Comparison of ENCODE assay signal across 23 mouse cellular contexts in the genomic region with DNA sequence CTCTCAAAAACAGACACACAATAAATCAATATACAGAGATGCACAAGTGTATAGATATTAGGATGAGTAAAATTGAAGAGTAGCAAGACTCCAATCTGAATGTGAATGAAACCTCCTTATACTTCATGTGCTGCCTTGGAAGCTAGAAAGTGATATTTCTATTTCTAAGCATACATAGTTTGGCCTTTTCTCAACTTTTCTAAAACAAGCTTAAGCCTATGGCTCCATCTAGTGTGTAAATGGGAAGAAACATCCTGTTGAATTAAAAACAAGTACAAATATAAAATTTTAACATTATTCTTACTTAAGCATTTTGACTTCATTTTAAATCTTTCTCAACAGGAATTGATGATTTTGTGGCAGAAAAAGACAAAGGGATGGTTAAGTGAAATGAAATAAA. TPM values are rescaled to one million over a fixed set of nuclear protein-coding genes. Genes with fewer than 3 reads are reported as not detected.
DNase-seq lines count a peak whose midpoint lies in the region; ATAC-seq and TF ChIP-seq lines count a peak whose summit lies in the region.
"Had no signal": no experiment of that assay in that cellular context is flagged by ENCODE, and none has a peak within 500 bp of the region (broad histone marks: within the 10 kb centered on the region; RNA-seq: fewer than 3 reads in every experiment).

No protein-coding gene starts in this region.

- no peak for TF ChIP-seq EP300 in MEL (IDR thresholded peaks at IDR 0.05; ENCODE audit: low read depth in 1 of 2, low read length in 2 of 2)

- no peaks in the 10 kb centered on the region for H3K79me2 ChIP-seq in MEL (ENCODE audit: control insufficient read depth, insufficient read depth, low read length, poor library complexity)

- TF ChIP-seq POLR2A in MEL (IDR thresholded peaks at IDR 0.05; ENCODE audit: control insufficient read depth in 1 of 2, insufficient read depth in 1 of 2, low read depth in 1 of 2, low read length in 2 of 2, poor library complexity in 1 of 2) = no peak

- peak; percentile 61 for TF ChIP-seq RAD21 in MEL (IDR thresholded peaks at IDR 0.05; ENCODE audit: low read depth, low read length)

- TF ChIP-seq CTCF in forebrain, postnatal 0 days (IDR thresholded peaks at IDR 0.05; ENCODE audit: low read depth) = peak; percentile 69
- TF ChIP-seq CTCF in MEL (IDR thresholded peaks at IDR 0.05 in 2 of 3, conservative IDR thresholded peaks at IDR 0.05 in 1 of 3; ENCODE audit: control insufficient read depth in 1 of 3, insufficient read depth in 1 of 3, low read depth in 2 of 3, low read length in 3 of 3, poor library complexity in 1 of 3, severe bottlenecking in 1 of 3) = peak in 1 of 3 experiments; percentile 33; a peak in 2 of 6 replicates

- no peaks in the 10 kb centered on the region for H3K4me1 ChIP-seq in forebrain, postnatal 0 days (ENCODE audit: insufficient read depth)
- no peaks in the 10 kb centered on the region for H3K4me1 ChIP-seq in forebrain, embryonic 10.5 days
- H3K4me1 ChIP-seq in MEL (ENCODE audit: control insufficient read depth in 1 of 2, insufficient read depth in 2 of 2, low read length in 2 of 2) = no peaks in the 10 kb centered on the region
- H3K4me1 ChIP-seq: embryonic facial prominence, embryonic 10.5 days; heart, embryonic 15.5 days; hindbrain, embryonic 15.5 days; liver, embryonic 13.5 days; midbrain, embryonic 12.5 days; stomach, embryonic 15.5 days had no signal

- H3K4me2 ChIP-seq in forebrain, postnatal 0 days (ENCODE audit: low read depth) = no peak overlapping the region
- H3K4me2 ChIP-seq: heart, embryonic 15.5 days; hindbrain, embryonic 15.5 days; liver, embryonic 13.5 days; midbrain, embryonic 12.5 days; stomach, embryonic 15.5 days had no signal

- no peaks in the 10 kb centered on the region for H3K36me3 ChIP-seq in forebrain, postnatal 0 days (ENCODE audit: insufficient read depth)
- H3K36me3 ChIP-seq in forebrain, embryonic 10.5 days (replicated peaks) = no peaks in the 10 kb centered on the region
- H3K36me3 ChIP-seq in MEL (ENCODE audit: control insufficient read depth in 1 of 2, insufficient read depth in 2 of 2, low read length in 2 of 2) = no peaks in the 10 kb centered on the region
- H3K36me3 ChIP-seq: embryonic facial prominence, embryonic 10.5 days; heart, embryonic 15.5 days; hindbrain, embryonic 15.5 days; liver, embryonic 13.5 days; midbrain, embryonic 12.5 days; stomach, embryonic 15.5 days had no signal

- no peak overlapping the region for H3K27ac ChIP-seq in forebrain, postnatal 0 days (ENCODE audit: low read depth, low read length)
- H3K27ac ChIP-seq in forebrain, embryonic 10.5 days = no peak overlapping the region
- no peak overlapping the region for H3K27ac ChIP-seq in MEL (ENCODE audit: control insufficient read depth, low read depth, low read length)
- H3K27ac ChIP-seq: embryonic facial prominence, embryonic 10.5 days; heart, embryonic 15.5 days; hindbrain, embryonic 15.5 days; liver, embryonic 13.5 days; midbrain, embryonic 12.5 days; stomach, embryonic 15.5 days had no signal

- peak; percentile 69; the same call in 1 of the 2 replicates for ATAC-seq in forebrain, postnatal 0 days
- ATAC-seq: activated CD4-positive, CD25-positive, alpha-beta regulatory T cell, adult 4 months had no signal

- H3K9ac ChIP-seq in forebrain, postnatal 0 days = no peak overlapping the region
- no peak overlapping the region for H3K9ac ChIP-seq in MEL (ENCODE audit: control insufficient read depth, low read depth, low read length, poor library complexity, severe bottlenecking)
- H3K9ac ChIP-seq: heart, embryonic 15.5 days; hindbrain, embryonic 15.5 days; liver, embryonic 13.5 days; midbrain, embryonic 12.5 days; stomach, embryonic 15.5 days had no signal

- H3K27me3 ChIP-seq in forebrain, postnatal 0 days (ENCODE audit: insufficient read depth, low read length) = no peaks in the 10 kb centered on the region
- no peaks in the 10 kb centered on the region for H3K27me3 ChIP-seq in forebrain, embryonic 10.5 days (ENCODE audit: poor library complexity, severe bottlenecking)
- H3K27me3 ChIP-seq in MEL (ENCODE audit: control insufficient read depth in 1 of 2, insufficient read depth in 2 of 2, low read length in 2 of 2) = no peaks in the 10 kb centered on the region
- H3K27me3 ChIP-seq: heart, embryonic 15.5 days; hindbrain, embryonic 15.5 days; liver, embryonic 13.5 days; midbrain, embryonic 12.5 days; stomach, embryonic 15.5 days had no signal

- no peaks in the 10 kb centered on the region for H3K9me3 ChIP-seq in forebrain, postnatal 0 days (ENCODE audit: low read length)
- no peaks in the 10 kb centered on the region for H3K9me3 ChIP-seq in forebrain, embryonic 10.5 days
- H3K9me3 ChIP-seq in MEL (replicated peaks; ENCODE audit: insufficient read depth, low read length) = no peaks in the 10 kb centered on the region
- H3K9me3 ChIP-seq: embryonic facial prominence, embryonic 10.5 days; heart, embryonic 15.5 days; hindbrain, embryonic 15.5 days; liver, embryonic 13.5 days; midbrain, embryonic 12.5 days; stomach, embryonic 15.5 days had no signal

- H3K4me3 ChIP-seq in forebrain, postnatal 0 days (ENCODE audit: low read depth, low read length) = no peak overlapping the region
- H3K4me3 ChIP-seq in forebrain, embryonic 10.5 days = no peak overlapping the region
- no peak overlapping the region for H3K4me3 ChIP-seq in MEL (ENCODE audit: control insufficient read depth in 1 of 2, insufficient read depth in 1 of 2, low read depth in 2 of 2, low read length in 2 of 2)
- H3K4me3 ChIP-seq: embryonic facial prominence, embryonic 10.5 days; heart, embryonic 15.5 days; hindbrain, embryonic 15.5 days; liver, embryonic 13.5 days; midbrain, embryonic 12.5 days; stomach, embryonic 15.5 days had no signal

- DNase-seq in forebrain, postnatal 0 days = peak; percentile 72
- DNase-seq in forebrain, embryonic 10.5 days (ENCODE audit: extremely low spot score, low spot score) = no peak
- peak; percentile 3 for DNase-seq in layer of hippocampus, adult 9-10 months (ENCODE audit: low spot score)
- DNase-seq in layer of hippocampus, postnatal 10 days (ENCODE audit: low spot score in 2 of 2) = no peak
- peak; percentile 15 for DNase-seq in MEL (ENCODE audit: low read depth, low spot score)
- peak; percentile 7 for DNase-seq in fibroblast of lung, adult 2 months (ENCODE audit: low read depth)
- no peak for DNase-seq in right cerebral cortex, postnatal 25 days
- DNase-seq: cerebellum, adult 8-10 months; gastrocnemius, postnatal 36 days; kidney, adult 8-10 months; left cerebral cortex, postnatal 4 days; liver, embryonic 13.5 days; lung, postnatal 14 days; thymus, postnatal 4 days had no signal

TF ChIP-seq in MEL, 35 proteins besides CTCF, POLR2A, EP300 and RAD21:
- TF ChIP-seq SMC3 (IDR thresholded peaks at IDR 0.05; ENCODE audit: low read depth, low read length) (peak; percentile 52), RCOR1 (IDR thresholded peaks at IDR 0.05; ENCODE audit: low read depth, low read length) (no peak), TCF12 (IDR thresholded peaks at IDR 0.05; ENCODE audit: low read depth, low read length) (no peak), MAFK (IDR thresholded peaks at IDR 0.05; ENCODE audit: borderline replicate concordance, low read depth, low read length) (no peak), USF2 (IDR thresholded peaks at IDR 0.05; ENCODE audit: borderline replicate concordance in 1 of 2, insufficient read depth in 1 of 2, low read depth in 1 of 2, low read length in 2 of 2) (no peak), ZC3H11A (IDR thresholded peaks at IDR 0.05; ENCODE audit: low read depth, low read length) (peak; percentile 43)

RNA-seq across cellular contexts. Expression of a gene that starts 28.9 kb away (rescaled TPM):
- total RNA-seq in forebrain, postnatal 0 days (2014; rRNA removed) = not detected in 2 replicates
- polyA plus RNA-seq in forebrain, postnatal 0 days (2015; fragmentation: Nextera tagmentation; extraction: Ambion mirVana) = not detected in 2 replicates
- not detected in 2 replicates for polyA plus RNA-seq in forebrain, embryonic 10.5 days (2016; fragmentation: Nextera tagmentation; extraction: Ambion mirVana)
- not detected for total RNA-seq in layer of hippocampus, postnatal 10 days (2021)
- not detected in 2 replicates for total RNA-seq in MEL (2012; rRNA removed)
- polyA plus RNA-seq in MEL (2012; ENCODE audit: insufficient read depth in 1 of 2, insufficient read length in 2 of 2, low read depth in 1 of 2, low replicate concordance in 2 of 2, missing spikeins in 1 of 2) = not detected
- total RNA-seq: gastrocnemius, postnatal 36 days; layer of hippocampus, adult 18-20 months; left cerebral cortex, postnatal 4 days had no signal
- polyA plus RNA-seq: activated CD4-positive, CD25-positive, alpha-beta regulatory T cell, adult 4 months; embryonic facial prominence, embryonic 10.5 days; heart, embryonic 15.5 days; hindbrain, embryonic 15.5 days; liver, embryonic 13.5 days; midbrain, embryonic 12.5 days; neural tube, embryonic 11.5 days; small intestine, adult 2 months; stomach, embryonic 15.5 days had no signal

Comparison
In these comparisons a context has a peak if more than half of its experiments do, and no peak if none do; other contexts are left out.
1. DNase-seq: peak in forebrain, postnatal 0 days (single experiment), layer of hippocampus, adult 9-10 months (single experiment), MEL (single experiment) and fibroblast of lung, adult 2 months (single experiment); none in forebrain, embryonic 10.5 days (single experiment), layer of hippocampus, postnatal 10 days (0 of 2) and right cerebral cortex, postnatal 25 days (single experiment).